Mouse (Mus musculus) erythroblast, embryonic 14.5 days (primary cell): ENCODE results near the gene Tro. TPM values are rescaled to one million over a fixed set of nuclear protein-coding genes. Genes with fewer than 3 reads are reported as not detected.

Experiments used
- H3K27me3 ChIP-seq: 2 replicates; pipeline ENCODE4 v1.6.1; 2012; ENCODE audit warnings: inconsistent platforms; ENCODE audit not compliant: control insufficient read depth
- H3K36me3 ChIP-seq: 2 replicates; pipeline ENCODE4 v1.6.1; 2012; ENCODE audit warnings: mild to moderate bottlenecking, inconsistent platforms; ENCODE audit not compliant: control insufficient read depth
- H3K4me1 ChIP-seq: 2 replicates; pipeline ENCODE4 v1.6.1; 2012; ENCODE audit warnings: inconsistent platforms; ENCODE audit not compliant: control insufficient read depth
- H3K4me3 ChIP-seq: replicated peaks from 2 replicates; pipeline ENCODE3; 2012; ENCODE audit warnings: moderate library complexity, mild to moderate bottlenecking, inconsistent platforms
- H3K9me3 ChIP-seq: 2 replicates; pipeline ENCODE4 v1.6.1; 2012; ENCODE audit warnings: low read length, inconsistent platforms, mixed read lengths; ENCODE audit not compliant: control insufficient read depth
- GATA1 ChIP-seq: IDR thresholded peaks from 2 replicates; pipeline ENCODE4 v1.6.1; 2012; ENCODE audit warnings: low read length, inconsistent platforms, mixed read lengths
- TAL1 ChIP-seq: IDR thresholded peaks from 3 replicates; pipeline ENCODE4 v1.6.1; 2012; ENCODE audit warnings: low read length, inconsistent platforms, mixed read lengths
- polyA plus RNA-seq: library from polyadenylated mRNA; stranded (reverse); fragments of >175 nt; gene quantifications from 2 replicates; pipeline ENCODE4 v1.2.3, GENCODE M21; 2012

Tro gene
- not detected in 2 replicates for polyA plus RNA-seq

DNA sequence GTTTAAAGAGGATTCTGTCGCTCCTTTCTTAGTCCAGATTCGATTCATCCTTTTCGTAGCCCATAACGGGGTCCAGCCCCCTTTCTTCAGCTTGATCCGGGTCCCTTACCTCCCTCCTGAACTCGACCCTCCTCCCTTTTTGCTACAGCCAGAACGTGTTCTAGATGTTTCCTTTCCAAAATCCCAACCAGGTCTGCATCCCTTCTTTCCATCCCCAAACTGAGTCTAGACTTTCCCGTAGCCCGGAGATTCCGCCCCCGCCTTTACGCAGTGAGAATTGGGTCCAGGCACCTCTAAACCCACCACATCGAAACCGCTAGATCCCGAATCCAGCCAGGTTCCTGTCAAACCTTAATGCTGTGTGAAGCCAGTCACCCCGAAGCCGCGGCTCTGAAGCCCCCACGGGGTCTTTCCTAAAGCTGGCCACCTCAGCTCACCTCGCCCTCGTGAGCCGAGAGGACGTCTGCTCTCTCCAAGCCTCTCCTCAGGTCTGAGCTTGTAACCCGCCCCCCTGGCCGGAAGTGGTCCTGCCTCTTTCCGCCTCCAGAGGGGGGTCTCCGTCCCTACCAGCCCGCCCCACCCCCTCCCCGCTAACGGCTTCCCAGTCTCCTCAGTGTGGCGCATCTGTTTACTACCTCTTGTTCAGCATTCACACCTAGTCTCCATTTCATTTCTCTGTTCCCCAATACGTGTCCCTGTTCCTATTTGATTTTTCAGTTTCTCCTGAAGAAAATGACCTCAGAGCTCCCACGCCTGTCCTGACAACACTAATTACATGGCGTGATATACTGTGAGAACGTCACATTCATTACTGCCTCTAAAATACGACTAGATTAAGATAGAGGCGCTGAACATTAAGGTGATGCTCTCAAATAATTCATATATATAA, at the start of gene Tro:
TSS of gene Tro (minus strand) at position 676 of the 889 bp plus-strand sequence.
- Histone ChIP-seq H3K4me3 (no peak within 1 kb of the TSS), H3K4me1 (no peaks in the 10 kb centered on the region), H3K36me3 (no peaks in the 10 kb centered on the region), H3K27me3 (peaks cover 72% of the 10 kb centered on the region), H3K9me3 (0 out of 2 replicates have a peak, but pooled peaks cover 3% of the 10 kb centered on the region)
- no peak for TF ChIP-seq GATA1
- TF ChIP-seq TAL1 = no peak

DNA sequence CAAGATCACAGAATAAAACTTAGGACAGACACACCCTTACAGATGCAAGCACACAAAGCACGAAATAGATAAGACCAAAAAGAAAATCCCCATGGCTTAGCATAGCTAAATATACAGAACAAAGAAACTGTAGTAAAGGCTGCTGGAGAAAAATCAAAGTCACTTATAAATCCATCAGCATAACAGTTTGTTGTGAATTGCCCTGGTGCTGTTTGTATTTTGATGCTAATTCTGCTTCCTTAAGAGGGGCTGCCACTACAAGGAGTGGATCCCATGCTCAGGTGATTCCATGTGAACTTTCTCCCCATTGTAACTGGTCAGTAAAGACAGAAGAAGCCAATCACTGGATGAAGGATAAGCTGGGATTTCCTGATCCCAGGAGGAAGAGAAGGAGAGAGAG, 20.1 kb upstream of the Tro start:
- no peak overlapping the region for H3K4me3 ChIP-seq
- no peaks in the 10 kb centered on the region for H3K4me1 ChIP-seq
- H3K36me3 ChIP-seq = no peaks in the 10 kb centered on the region
- TF ChIP-seq GATA1 (no peak), TAL1 (no peak)
- H3K9me3 ChIP-seq = no peaks in the 10 kb centered on the region
- H3K27me3 ChIP-seq = no peaks in the 10 kb centered on the region

DNA sequence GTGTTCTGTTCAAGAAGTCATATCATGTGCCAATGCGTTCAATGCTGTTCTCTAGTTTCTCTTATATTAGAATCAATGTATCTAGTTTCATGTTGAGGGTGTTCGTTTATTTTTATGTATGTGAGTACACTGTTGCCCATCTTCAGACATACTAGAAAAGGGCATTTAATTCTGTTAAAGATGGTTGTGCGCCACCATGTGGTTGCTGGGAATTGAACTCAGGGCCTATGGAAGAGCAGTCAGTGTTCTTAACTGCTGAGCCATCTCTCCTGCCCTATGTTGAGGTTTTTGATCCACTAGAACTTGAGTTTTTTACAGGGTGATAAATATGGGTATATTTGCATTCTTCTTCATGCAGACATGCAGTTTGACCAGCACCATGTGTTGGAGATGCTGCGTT, 5.4 kb upstream of the Tro start:
- Histone ChIP-seq H3K4me1 (no peaks in the 10 kb centered on the region), H3K36me3 (no peaks in the 10 kb centered on the region), H3K27me3 (peaks cover 29% of the 10 kb centered on the region), H3K4me3 (no peak overlapping the region), H3K9me3 (no peaks in the 10 kb centered on the region)
- TF ChIP-seq GATA1 = no peak
- no peak for TF ChIP-seq TAL1

DNA sequence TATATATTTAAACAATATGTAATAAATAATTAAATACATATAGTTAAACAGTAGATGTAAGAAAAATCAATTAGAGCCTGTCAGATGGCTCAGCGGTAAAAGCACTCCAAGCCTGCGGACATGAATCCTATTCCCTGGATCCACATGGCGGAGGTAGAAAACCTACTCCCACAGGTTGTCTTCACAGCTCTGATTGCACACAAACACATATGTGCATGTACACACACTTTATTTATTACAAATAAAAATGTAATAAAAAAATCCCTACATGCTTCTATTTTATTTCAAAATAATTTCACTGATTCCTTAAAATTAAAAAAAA, 375 bp upstream of the Tro start:
- Histone ChIP-seq H3K9me3 (0 out of 2 replicates have a peak, but pooled peaks cover 3% of the 10 kb centered on the region), H3K36me3 (no peaks in the 10 kb centered on the region), H3K4me3 (no peak overlapping the region), H3K27me3 (peaks cover 68% of the 10 kb centered on the region), H3K4me1 (no peaks in the 10 kb centered on the region)
- TF ChIP-seq TAL1 (no peak), GATA1 (no peak)

DNA sequence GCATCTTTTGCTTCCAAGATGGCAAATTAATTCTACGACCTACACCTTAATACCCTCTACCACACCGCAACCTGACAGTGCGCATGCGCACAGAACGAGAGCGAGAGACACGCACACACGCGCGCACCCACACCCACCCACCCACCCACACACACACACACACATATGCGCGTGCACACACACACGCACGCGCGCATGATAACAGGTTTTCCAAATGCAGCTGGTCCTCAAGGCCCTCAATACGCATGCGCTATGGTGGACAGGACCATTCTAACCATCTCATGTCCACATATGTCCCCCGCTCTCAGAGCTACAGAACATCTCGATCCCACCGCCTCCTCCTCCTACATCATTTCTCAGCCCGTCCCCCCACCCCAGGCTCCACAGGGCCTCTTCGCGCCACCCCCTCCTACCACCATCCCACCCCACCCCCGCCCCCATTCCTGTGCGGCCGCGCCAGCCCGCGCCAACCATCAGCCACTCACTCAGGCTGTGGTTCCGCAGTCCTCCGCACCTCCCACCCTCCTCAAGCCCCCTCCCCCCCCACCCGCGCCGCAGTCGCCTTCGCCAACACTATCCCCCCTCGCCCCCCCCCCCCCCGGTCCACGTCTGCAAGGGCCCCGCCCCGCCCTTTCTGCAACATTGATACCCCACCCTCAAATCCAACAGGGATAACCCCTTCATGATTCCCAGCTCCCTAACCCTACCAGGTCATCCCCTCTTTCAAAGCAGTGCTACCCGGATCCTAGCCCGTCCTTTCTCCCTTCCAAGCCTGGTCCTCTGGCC, 1.1 kb downstream of the Tro start:
- Histone ChIP-seq H3K9me3 (0 out of 2 replicates have a peak, but pooled peaks cover 3% of the 10 kb centered on the region), H3K4me3 (no peak overlapping the region), H3K36me3 (no peaks in the 10 kb centered on the region), H3K27me3 (peaks cover 72% of the 10 kb centered on the region), H3K4me1 (no peaks in the 10 kb centered on the region)
- TF ChIP-seq TAL1 = no peak
- TF ChIP-seq GATA1 = no peak

DNA sequence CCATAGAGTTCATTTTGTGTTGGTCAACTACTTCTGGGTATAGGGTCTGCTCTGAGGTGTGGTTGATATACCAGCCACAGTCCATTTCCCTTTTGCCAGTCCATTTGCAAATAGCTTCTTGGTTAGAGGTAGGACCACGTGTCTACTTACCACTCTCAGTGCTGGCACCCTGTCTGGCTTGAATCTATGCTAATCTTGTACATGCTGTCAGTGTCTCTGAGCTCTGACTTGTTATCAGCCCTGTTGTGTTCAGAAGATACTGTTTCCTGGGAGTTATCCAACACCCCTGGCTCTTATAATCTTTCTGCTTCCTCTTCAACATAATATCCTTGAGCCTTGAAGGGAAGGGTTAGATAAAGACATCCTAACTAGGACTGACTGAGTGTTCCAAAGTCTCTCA, 21.0 kb downstream of the Tro start:
- Histone ChIP-seq H3K27me3 (no peaks in the 10 kb centered on the region), H3K4me1 (peaks cover 12% of the 10 kb centered on the region), H3K9me3 (no peaks in the 10 kb centered on the region), H3K4me3 (no peak overlapping the region), H3K36me3 (no peaks in the 10 kb centered on the region)
- TF ChIP-seq TAL1 (no peak), GATA1 (no peak)

DNA sequence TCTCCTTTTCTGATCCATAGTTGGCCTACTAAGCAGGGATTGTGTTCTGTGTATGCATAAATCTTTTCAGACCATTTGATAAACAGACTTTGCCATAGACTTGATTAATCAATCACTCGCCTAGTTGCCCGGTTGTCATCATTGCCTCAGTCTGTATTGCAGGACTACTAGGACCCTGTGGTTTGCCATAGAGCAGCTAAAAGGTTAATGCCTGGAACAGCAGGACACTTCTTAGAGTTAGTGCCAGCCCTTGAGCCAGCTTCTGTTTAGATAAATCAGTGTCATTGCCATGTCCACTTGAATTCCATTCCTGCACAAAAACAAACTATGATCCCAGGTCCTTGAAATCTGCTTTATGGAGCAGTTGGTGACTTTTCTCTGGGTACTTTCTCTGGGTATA, 58.5 kb downstream of the Tro start:
- peaks cover 3% of the 10 kb centered on the region for H3K36me3 ChIP-seq
- H3K27me3 ChIP-seq = no peaks in the 10 kb centered on the region
- no peak overlapping the region for H3K4me3 ChIP-seq
- TF ChIP-seq GATA1 (no peak), TAL1 (no peak)
- H3K4me1 ChIP-seq = peaks cover 21% of the 10 kb centered on the region
- H3K9me3 ChIP-seq = no peaks in the 10 kb centered on the region

Other genes with a start within 250 kb of the Tro start
- 0.22 and 0.68 TPM in 2 replicates for gene Tmem29, start 198.4 kb downstream of the Tro start, polyA plus RNA-seq
- 201 and 241 TPM in 2 replicates for gene Alas2, start 110.2 kb downstream of the Tro start, polyA plus RNA-seq
- 0.16 and 0.27 TPM in 2 replicates for gene Pfkfb1, start 69.4 kb downstream of the Tro start, polyA plus RNA-seq
- gene Apex2, start 67.7 kb downstream of the Tro start, polyA plus RNA-seq = 0.33 and 0.39 TPM in 2 replicates
- 0.15 TPM in 2 replicates for gene Maged2, start 156.8 kb upstream of the Tro start, polyA plus RNA-seq